In genomic region chr17:57248201-57248699, GRCm38 (mm10) we compare ENCODE assay signal across 1 mouse cellular context.
A peak's percentile ranks its signal among the peaks of the same experiment; 100 is the strongest.
TF ChIP-seq lines count a peak whose summit lies in the region.

TSS of gene Gpr108 (minus strand) at chr17:57248446.

TF ChIP-seq in MEL, 35 proteins besides CTCF, POLR2A, EP300 and RAD21 (continued from another document):
- TF ChIP-seq JUND (IDR thresholded peaks at IDR 0.05; ENCODE audit: low read depth, low read length) (no peak), POLR2AphosphoS2 (IDR thresholded peaks at IDR 0.05; ENCODE audit: low read length) (no peak), ZC3H11A (IDR thresholded peaks at IDR 0.05; ENCODE audit: low read depth, low read length) (peak; percentile 72), E2F4 (IDR thresholded peaks at IDR 0.05; ENCODE audit: borderline replicate concordance, low read depth, low read length) (no peak), POLR2AphosphoS5 (IDR thresholded peaks at IDR 0.05; ENCODE audit: borderline replicate concordance, low read depth, low read length) (no peak), USF2 (IDR thresholded peaks at IDR 0.05; ENCODE audit: borderline replicate concordance in 1 of 2, insufficient read depth in 1 of 2, low read depth in 1 of 2, low read length in 2 of 2) (no peak), CHD1 (IDR thresholded peaks at IDR 0.05; ENCODE audit: low read depth, low read length) (0 out of 2 replicates have a peak, but pooled peaks have one; percentile 75), USF1 (IDR thresholded peaks at IDR 0.05; ENCODE audit: low read depth, low read length) (no peak), GABPA (IDR thresholded peaks at IDR 0.05; ENCODE audit: low read depth, low read length) (no peak), GATA1 (IDR thresholded peaks at IDR 0.05; ENCODE audit: low read depth, low read length) (no peak), MYC (IDR thresholded peaks at IDR 0.05; ENCODE audit: low read depth, low read length) (no peak), ZNF384 (IDR thresholded peaks at IDR 0.05; ENCODE audit: low read depth, low read length) (no peak), MAZ (IDR thresholded peaks at IDR 0.05; ENCODE audit: low read depth, low read length) (peak; percentile 33; the same call in 1 of the 2 replicates), MAX (IDR thresholded peaks at IDR 0.05; ENCODE audit: low read length) (no peak; the same call in 1 of the 2 replicates), TAL1 (IDR thresholded peaks at IDR 0.05; ENCODE audit: low read length) (no peak), BHLHE40 (IDR thresholded peaks at IDR 0.05; ENCODE audit: borderline replicate concordance, low read depth, low read length) (no peak; the same call in 1 of the 2 replicates)
